Mouse (Mus musculus) B cell, adult (primary cell): ENCODE data around the gene Krtap8-1. TPM values are rescaled to one million over a fixed set of nuclear protein-coding genes. Genes with fewer than 3 reads are reported as not detected.

ENCODE experiments used
- total RNA-seq: library from RNA; stranded (reverse); gene quantifications from 4 replicates; pipeline ENCODE4 v1.2.4, GENCODE M21; 2023; ENCODE audit not compliant: inconsistent age

Krtap8-1 gene
- not detected in 4 replicates for total RNA-seq

DNA sequence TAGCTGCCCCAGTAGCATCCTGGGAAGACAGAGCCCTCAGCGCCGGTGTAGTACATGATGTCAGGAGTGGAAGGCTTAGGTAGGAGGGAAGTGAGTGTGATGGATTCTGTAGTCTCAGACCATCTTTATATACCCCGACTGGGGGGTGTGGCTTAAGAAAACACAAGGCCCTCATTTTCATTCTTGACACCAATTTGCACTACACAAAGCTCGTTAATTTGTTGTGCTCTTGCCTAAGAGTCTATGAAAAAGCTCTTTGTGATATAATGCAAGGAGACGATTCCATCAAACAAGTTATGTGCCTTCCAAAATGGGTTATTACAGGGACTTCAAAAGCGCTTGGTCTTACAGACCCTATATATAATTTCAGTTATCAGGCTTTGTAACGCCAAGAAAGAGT, at the start of gene Krtap8-1:
Gene Krtap8-1, minus strand, starts transcription at position 101 of the 400 bp plus-strand sequence.

DNA sequence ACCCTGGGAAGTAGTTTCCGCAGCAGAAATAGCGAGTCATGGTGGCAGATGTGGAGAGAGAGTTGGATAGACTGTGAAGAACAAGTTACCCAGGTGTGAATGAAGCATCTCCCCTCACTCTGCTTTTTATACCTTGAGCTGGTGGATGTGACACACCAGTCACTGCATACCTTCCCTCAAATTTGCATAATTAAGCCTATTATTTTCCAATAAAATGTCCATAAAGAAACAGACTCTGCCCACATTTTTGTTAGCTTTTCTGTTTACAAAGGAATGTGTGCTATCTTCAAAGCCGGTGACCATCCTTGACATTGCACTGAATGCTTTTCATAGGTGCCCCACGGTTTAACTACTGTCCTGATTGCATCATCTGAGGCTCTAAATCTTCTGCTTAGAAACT, 20.5 kb upstream of the Krtap8-1 start, which contains the start of gene Krtap7-1:
Gene Krtap7-1, minus strand, starts transcription at position 101 of the 400 bp plus-strand sequence.

Other genes with a start within 250 kb of the Krtap8-1 start
- gene Krtap21-1, start 84.1 kb downstream of the Krtap8-1 start, total RNA-seq = not detected in 4 replicates
- not detected in 4 replicates for gene Krtap6-2, start 67.8 kb downstream of the Krtap8-1 start, total RNA-seq
- gene Krtap7-1, start 20.4 kb upstream of the Krtap8-1 start, total RNA-seq = not detected in 4 replicates
- not detected in 4 replicates for gene Krtap11-1, start 83.2 kb upstream of the Krtap8-1 start, total RNA-seq